Mouse (Mus musculus) heart, adult 2 months (tissue): ENCODE measurements around the gene Phf1.

Source experiments
- CTCF ChIP-seq: fragments of 200-600 bp; IDR thresholded peaks from 2 replicates; pipeline ENCODE4 v1.8.1; 2022; ENCODE audit warnings: antibody characterized with exemption, mild to moderate bottlenecking, moderate library complexity
- EP300 ChIP-seq: fragments of 200-500 bp; IDR thresholded peaks from 2 replicates; pipeline ENCODE4 v1.6.1; 2011; ENCODE audit warnings: low read depth, low read length, control low read depth; ENCODE audit not compliant: insufficient read depth

- TF ChIP-seq CTCF (no peak), EP300 (no peak)
Measured at GRCm38 (mm10) chr17:26933885-26934827, 1.3 kb downstream of the Phf1 start.
